Mouse (Mus musculus) E14TG2a.4 (cell line): Measurements from ENCODE around the gene Tshz2.

Source experiments
- H3K27me3 ChIP-seq: 2 replicates; pipeline ENCODE4 v1.6.1; 2014; ENCODE audit warnings: low read length, control low read depth; ENCODE audit not compliant: insufficient read depth
- H3K36me3 ChIP-seq: 2 replicates; pipeline ENCODE4 v1.6.1; 2014; ENCODE audit warnings: low read length, control low read depth; ENCODE audit not compliant: insufficient read depth
- H3K4me1 ChIP-seq: replicated peaks from 2 replicates; pipeline ENCODE4 v1.6.1; 2014; ENCODE audit warnings: low read depth, low read length, control low read depth
- H3K4me3 ChIP-seq: replicated peaks from 2 replicates; pipeline ENCODE4 v1.5.1; 2014; ENCODE audit warnings: mild to moderate bottlenecking, low read length
- H3K9me3 ChIP-seq: 2 replicates; pipeline ENCODE4 v1.6.1; 2014; ENCODE audit warnings: low read length, control low read depth
- CTCF ChIP-seq: conservative IDR thresholded peaks from 2 replicates; pipeline ENCODE4 v1.5.1; 2014; ENCODE audit warnings: low read length
- NANOG ChIP-seq: IDR thresholded peaks from 2 replicates; pipeline ENCODE4 v1.6.1; 2014; ENCODE audit warnings: borderline replicate concordance, low read length, mixed read lengths
- POU5F1 ChIP-seq: IDR thresholded peaks from 2 replicates; pipeline ENCODE4 v1.6.1; 2014; ENCODE audit warnings: low read length, borderline replicate concordance

The Tshz2 gene

DNA sequence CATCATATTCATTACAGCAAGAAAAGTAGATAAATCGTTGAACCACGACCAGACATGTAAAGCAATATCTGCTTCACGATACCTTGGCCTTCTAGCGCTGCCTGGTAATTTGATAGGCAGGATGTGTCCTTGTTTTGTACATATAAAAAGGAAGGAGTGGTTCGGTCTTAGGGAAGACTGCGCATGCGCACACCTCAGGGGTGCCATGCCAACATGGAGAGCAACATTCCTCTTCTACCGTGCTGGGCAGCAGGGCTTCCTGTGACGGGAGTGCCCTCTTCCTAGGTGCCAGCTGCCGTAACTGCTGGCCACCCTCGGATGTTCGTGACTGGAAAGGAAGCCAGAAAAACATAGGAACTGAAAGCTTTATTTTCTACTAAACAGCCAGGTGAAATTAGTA lies 172.7 kb downstream of the Tshz2 start:
- no peak overlapping the region for H3K4me3 ChIP-seq
- no peaks in the 10 kb centered on the region for H3K36me3 ChIP-seq
- H3K9me3 ChIP-seq: no peaks in the 10 kb centered on the region
- peaks cover 12% of the 10 kb centered on the region; the same call in 1 of the 2 replicates for H3K4me1 ChIP-seq
- TF ChIP-seq POU5F1 (no peak), NANOG (no peak), CTCF (no peak)
- H3K27me3 ChIP-seq: peaks cover 6% of the 10 kb centered on the region; the same call in 1 of the 2 replicates

DNA sequence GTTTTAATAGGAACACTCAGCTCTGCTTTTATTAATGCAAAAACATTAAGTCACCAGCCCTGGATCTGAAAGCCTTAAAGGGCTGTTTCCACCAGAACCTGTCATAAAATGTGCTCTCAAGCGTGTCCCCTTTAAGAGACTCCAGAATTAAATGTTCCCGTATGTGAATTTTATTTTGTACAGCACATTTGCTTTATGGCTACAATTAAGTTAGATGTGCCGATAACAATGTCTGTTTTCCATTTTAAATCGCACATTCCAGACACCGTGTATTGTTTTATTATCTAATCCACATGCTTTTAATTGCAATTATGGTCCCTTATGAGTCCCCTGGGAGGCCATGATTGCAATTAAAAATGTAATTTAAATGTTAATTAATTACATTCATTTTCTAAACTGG lies 178.8 kb downstream of the Tshz2 start:
- Histone ChIP-seq H3K9me3 (no peaks in the 10 kb centered on the region), H3K4me1 (no peaks in the 10 kb centered on the region), H3K4me3 (no peak overlapping the region), H3K36me3 (no peaks in the 10 kb centered on the region), H3K27me3 (peaks cover 20% of the 10 kb centered on the region)
- TF ChIP-seq POU5F1 (no peak), CTCF (no peak), NANOG (no peak)

DNA sequence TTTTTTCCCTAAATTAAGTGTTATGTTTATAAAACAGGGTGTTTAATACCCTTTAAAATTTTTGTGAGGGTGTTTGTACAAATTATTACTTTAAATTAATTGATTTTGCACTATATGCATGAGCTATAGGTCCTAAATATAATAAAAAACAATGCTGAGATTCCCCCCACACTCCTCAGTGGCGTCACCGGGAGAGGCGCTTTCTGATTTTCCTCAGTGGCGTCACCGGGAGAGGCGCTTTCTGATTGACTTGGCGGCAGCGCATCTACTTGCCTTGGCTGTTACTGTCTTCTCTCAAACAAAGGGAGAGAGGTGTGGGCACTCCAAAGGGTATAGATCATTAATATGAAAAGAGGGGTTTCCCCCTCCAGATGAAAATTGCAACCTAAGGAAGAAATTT lies 179.2 kb downstream of the Tshz2 start:
- no peak for TF ChIP-seq NANOG
- no peak for TF ChIP-seq POU5F1
- no peak for TF ChIP-seq CTCF
- peaks cover 20% of the 10 kb centered on the region for H3K27me3 ChIP-seq
- no peaks in the 10 kb centered on the region for H3K9me3 ChIP-seq
- H3K36me3 ChIP-seq: no peaks in the 10 kb centered on the region
- no peaks in the 10 kb centered on the region for H3K4me1 ChIP-seq
- H3K4me3 ChIP-seq: no peak overlapping the region

DNA sequence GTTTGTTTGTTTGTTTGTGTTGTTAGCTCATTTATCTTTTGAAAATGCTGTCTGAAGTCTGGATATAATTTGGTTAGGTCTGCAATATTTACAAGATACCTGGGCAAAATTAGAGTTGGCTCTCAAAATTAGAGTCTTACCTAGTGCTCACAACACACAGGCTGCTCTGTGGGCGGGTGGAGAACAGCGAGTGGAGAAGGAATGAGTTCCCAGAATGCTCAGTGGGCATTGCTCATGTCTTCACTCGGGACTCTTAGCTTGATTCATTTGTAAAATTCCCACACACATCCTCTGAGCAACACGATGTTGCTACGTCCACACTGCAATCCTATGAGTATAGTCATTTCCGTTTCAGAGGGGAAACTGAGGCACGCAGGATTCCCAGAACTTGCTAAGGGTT lies 180.1 kb downstream of the Tshz2 start:
- no peaks in the 10 kb centered on the region for H3K36me3 ChIP-seq
- TF ChIP-seq NANOG (no peak), CTCF (no peak), POU5F1 (no peak)
- no peaks in the 10 kb centered on the region for H3K9me3 ChIP-seq
- peaks cover 22% of the 10 kb centered on the region for H3K27me3 ChIP-seq
- no peaks in the 10 kb centered on the region for H3K4me1 ChIP-seq
- no peak overlapping the region for H3K4me3 ChIP-seq

DNA sequence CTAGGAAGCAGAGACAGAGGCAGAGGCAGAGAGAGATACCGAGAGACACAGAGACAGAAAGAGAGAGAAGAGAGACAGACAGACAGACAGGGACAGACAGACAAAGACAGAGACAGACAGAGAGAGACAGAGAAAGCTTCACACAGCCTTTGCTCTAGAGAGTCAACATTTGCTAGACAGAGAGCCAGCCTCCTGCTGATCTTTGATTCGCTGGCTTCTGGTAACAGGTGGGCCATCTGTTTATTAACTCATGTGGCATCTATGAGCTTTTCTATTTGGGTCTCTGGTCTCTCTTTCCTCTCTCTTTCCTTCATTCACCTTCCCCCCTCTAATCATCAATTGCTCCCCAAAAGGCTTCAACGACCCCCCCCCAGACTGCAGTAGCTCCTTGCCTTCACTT lies 181.5 kb downstream of the Tshz2 start:
- H3K27me3 ChIP-seq: peaks cover 25% of the 10 kb centered on the region
- H3K4me3 ChIP-seq: no peak overlapping the region
- no peaks in the 10 kb centered on the region for H3K4me1 ChIP-seq
- H3K36me3 ChIP-seq: no peaks in the 10 kb centered on the region
- TF ChIP-seq CTCF (no peak), NANOG (no peak), POU5F1 (no peak)
- no peaks in the 10 kb centered on the region for H3K9me3 ChIP-seq

DNA sequence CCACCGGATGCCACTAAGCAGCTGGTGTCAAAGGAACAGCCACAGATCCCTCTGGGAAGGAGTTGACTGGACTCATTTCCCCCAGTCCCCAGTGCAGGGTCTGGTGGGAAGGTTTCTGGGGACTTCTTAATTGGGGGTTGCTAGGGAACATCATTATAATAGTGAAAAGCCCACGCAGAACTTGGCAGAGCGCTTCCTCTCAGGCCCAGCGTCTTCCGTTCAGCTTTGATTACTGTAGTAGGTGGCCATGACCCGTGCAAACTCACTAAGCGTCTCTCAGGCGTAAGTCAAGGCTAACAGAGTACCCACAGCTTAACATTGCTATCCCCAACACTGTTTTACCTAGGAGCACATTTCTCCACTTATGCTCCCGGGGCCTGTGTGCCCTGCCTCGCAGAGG lies 181.9 kb downstream of the Tshz2 start:
- no peaks in the 10 kb centered on the region for H3K4me1 ChIP-seq
- H3K9me3 ChIP-seq: no peaks in the 10 kb centered on the region
- no peak overlapping the region for H3K4me3 ChIP-seq
- no peaks in the 10 kb centered on the region for H3K36me3 ChIP-seq
- no peak for TF ChIP-seq POU5F1
- no peak for TF ChIP-seq NANOG
- TF ChIP-seq CTCF: no peak
- H3K27me3 ChIP-seq: peaks cover 23% of the 10 kb centered on the region

DNA sequence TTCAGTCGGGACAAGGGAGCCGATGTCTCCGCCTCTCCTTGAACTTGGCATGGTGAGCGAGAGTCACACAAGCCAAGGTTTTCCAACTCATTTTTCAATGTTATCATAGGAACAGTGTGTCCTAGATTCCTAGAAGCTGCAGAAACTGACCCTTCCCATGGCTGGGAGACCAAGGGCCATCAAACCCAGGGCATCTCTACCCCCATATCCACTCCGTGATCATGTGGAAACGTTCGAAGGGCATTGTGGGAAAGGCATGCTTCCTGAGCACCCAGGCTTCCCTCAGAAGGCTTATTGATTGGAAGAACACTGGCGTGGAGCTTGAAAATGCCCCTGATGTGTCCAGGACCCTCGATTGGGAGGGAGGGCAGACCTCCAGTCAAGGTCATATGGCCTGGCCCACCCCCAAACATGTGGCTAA lies 188.2 kb downstream of the Tshz2 start:
- Histone ChIP-seq H3K4me3 (no peak overlapping the region), H3K9me3 (no peaks in the 10 kb centered on the region), H3K36me3 (no peaks in the 10 kb centered on the region), H3K27me3 (peaks cover 13% of the 10 kb centered on the region; the same call in 1 of the 2 replicates), H3K4me1 (no peaks in the 10 kb centered on the region)
- no peak for TF ChIP-seq NANOG
- no peak for TF ChIP-seq POU5F1
- no peak for TF ChIP-seq CTCF

DNA sequence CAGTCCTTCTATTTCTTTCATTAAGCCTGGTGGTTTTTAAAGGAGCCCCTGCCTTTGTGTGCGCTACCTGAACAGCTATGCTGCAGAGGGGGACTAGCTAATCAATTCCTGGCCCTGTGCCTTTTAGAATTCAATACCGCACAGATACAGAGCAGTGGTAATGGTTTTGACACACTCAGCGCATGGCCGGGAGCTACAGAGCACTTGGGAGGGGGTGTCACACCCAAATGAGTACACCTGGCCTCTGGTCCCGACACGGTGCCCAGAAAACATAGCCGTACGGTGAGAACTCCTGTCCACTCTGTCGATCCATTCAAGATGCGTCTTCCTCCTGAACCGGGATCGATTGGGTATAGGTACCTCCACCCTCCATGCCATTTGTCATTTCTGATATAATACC lies 193.1 kb downstream of the Tshz2 start:
- Histone ChIP-seq H3K27me3 (peaks cover 6% of the 10 kb centered on the region; the same call in 1 of the 2 replicates), H3K4me1 (no peaks in the 10 kb centered on the region), H3K4me3 (no peak overlapping the region), H3K36me3 (no peaks in the 10 kb centered on the region), H3K9me3 (peaks cover 4% of the 10 kb centered on the region; the same call in 1 of the 2 replicates)
- TF ChIP-seq CTCF: no peak
- TF ChIP-seq POU5F1: no peak
- TF ChIP-seq NANOG: no peak

DNA sequence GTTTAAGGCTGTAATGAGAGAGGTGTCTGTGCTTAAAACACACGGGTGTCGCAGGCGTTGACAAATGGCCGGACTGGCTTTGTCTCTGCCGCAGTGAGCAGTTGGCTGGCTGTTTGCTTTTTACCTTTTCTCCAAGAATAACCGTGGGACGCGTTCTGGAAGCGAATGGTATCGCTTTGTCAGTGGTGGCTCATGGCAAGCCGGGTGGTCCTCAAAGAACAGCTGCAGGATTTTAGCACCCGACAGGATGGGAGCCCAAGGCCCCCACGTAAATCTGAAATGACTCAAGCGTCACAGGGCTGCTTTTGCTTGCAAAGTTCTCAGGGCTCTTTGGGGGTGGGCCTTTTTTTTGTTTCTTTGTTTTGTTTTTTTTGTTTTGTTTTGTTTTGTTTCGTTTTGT lies 193.5 kb downstream of the Tshz2 start:
- H3K27me3 ChIP-seq: peaks cover 6% of the 10 kb centered on the region; the same call in 1 of the 2 replicates
- no peaks in the 10 kb centered on the region for H3K4me1 ChIP-seq
- H3K9me3 ChIP-seq: peaks cover 4% of the 10 kb centered on the region; the same call in 1 of the 2 replicates
- no peak overlapping the region for H3K4me3 ChIP-seq
- TF ChIP-seq CTCF: no peak
- no peak for TF ChIP-seq POU5F1
- no peak for TF ChIP-seq NANOG
- no peaks in the 10 kb centered on the region for H3K36me3 ChIP-seq

DNA sequence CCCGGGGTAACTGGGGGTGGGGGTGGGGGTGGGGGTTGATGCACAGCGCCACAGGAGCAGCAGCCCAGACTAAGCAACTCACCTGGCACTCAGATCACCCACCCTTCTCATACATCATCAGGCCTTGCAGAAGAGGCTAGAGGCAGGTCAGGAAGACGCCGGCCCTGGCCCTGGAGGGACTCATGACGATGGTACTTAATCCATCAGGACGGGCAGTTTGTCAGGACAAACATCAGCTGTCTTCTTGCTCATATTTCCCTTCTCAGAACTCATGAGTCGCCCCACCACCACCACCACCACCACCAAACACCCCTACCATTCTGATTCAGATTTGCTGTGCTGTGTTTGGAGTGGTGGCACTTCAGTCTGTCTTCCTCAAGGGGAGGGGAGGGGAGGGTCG lies 194.0 kb downstream of the Tshz2 start:
- Histone ChIP-seq H3K36me3 (no peaks in the 10 kb centered on the region), H3K9me3 (peaks cover 4% of the 10 kb centered on the region; the same call in 1 of the 2 replicates), H3K4me1 (no peaks in the 10 kb centered on the region), H3K27me3 (peaks cover 6% of the 10 kb centered on the region; the same call in 1 of the 2 replicates), H3K4me3 (no peak overlapping the region)
- no peak for TF ChIP-seq NANOG
- no peak for TF ChIP-seq POU5F1
- no peak for TF ChIP-seq CTCF
